Mouse (Mus musculus) cerebellum, adult 11-12 months (tissue): ENCODE results near the gene Syngr2.

Experiments
- DNase-seq: peaks from one replicate; pipeline ENCODE4 v3.0.0; 2022

The Syngr2 gene

DNA sequence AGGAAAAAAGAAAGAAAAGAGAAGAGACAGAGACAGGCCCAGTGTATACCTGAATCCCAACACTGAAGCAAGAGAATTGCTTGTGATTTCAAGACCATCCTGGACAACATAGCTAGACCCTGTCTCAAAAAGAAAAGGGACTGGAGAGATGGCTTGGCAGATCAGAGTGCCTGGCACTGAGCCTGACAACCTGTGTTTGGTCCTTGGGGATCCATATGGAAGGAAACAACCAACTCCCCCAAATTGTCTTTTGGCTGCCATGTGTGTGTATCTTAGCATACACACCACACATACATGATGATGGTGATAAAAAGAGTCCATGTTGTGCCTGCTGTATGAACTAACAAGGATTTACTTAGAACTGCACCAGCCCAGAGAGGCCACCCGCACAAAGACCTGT is 29.6 kb downstream of the Syngr2 start:
- no peak for DNase-seq

DNA sequence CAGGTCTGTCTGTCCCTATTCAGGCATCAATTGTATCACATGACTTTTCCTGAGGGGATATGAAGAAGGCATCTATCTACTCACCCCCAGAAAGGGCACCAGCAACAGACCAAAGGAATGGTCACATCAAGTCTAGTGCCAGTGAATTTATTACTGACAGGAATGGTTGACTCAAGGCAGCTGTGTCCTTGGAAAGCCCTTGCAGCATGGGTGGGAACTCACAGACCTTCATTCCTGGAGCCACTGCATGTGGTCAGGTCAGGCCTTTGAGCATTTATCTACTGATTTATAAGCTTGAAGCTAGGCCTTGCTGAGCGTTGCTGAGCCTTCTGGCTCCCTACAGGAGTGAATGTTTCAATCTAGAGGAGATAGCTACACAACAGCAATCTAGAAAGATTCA is 31.4 kb downstream of the Syngr2 start:
- DNase-seq, result no peak

GRCm38 (mm10) chr11:117843434-117843833 is 34.0 kb downstream of the Syngr2 start:
- DNase-seq, result no peak

DNA sequence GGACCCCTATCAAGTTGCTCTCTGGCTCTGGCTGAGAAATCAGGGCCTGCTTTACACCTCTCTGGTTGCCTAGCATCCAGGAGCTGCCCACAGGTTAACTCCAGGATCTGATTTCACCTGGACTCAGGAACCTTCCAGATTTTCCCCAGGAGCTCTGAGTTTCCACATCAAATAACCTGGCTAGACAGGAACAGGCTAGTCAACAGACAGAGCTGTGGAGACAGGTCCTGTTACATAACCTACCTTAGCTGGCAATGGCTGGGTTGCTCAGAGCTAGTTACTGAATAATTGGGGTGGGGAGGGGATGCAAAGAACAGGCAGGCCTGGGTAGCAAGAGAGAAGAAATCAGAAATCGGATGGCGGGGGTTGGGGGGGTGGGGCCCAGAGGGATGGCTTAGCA is 35.5 kb downstream of the Syngr2 start:
- no peak for DNase-seq

DNA sequence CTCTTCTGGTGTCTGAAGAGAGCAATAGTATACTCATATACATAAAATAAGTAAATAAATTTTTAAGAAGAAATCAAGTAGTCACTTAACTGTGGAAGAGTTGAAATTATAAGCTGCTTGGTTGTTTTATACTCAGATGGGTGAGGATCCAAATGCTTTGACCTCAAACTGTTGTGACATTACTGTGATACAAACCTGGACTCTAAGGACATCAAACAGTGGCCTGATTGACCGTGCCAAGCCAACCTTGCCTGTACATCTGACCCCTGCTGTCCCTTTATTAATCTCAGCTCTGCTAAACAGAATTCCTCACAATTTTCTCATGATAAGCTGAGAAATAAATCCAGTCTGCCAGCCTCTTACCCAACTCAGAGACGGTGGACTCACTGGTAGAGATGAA is 36.2 kb downstream of the Syngr2 start:
- no peak for DNase-seq

GRCm38 (mm10) chr11:117846640-117847039 is 37.2 kb downstream of the Syngr2 start:
- DNase-seq, result no peak

DNA sequence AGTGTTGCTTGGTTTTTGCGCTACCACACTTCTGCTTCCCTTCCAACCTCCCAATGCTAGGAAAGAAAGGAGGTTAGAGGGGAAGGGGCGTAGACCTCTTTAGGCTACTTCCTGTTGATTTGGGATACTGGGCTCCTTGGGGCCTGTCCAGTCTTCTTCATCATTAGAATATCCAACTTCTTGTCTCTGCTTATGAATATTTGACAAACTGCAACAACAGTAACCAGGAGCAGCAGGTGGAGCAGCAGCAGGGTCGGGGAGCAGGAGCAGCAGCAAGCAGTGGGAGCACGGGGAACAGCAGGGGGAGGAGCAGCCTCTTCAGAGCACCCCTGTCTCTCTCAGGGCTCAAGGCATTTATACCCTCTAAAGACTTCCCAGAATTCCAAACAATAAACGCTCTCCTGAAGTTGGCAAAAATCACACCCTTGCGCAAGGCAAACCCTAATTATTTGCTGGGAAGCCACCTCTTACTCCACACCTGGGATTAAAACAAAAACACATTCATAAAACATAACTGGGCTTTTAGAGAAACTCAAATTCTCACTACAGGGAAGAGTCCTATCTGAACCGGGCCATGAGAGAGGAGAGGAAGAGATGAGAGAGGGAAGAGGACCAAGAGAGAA is 38.2 kb downstream of the Syngr2 start:
- no peak for DNase-seq

- DNase-seq, result no peak
These were observed 39.0 kb downstream of the Syngr2 start for GRCm38 (mm10) chr11:117848271-117848984.

- peak; percentile 95 for DNase-seq
These were observed 39.7 kb downstream of the Syngr2 start, which contains the start of gene Birc5 for GRCm38 (mm10) chr11:117848985-117849671. Birc5 (plus strand) TSS chr11:117849251.

DNA sequence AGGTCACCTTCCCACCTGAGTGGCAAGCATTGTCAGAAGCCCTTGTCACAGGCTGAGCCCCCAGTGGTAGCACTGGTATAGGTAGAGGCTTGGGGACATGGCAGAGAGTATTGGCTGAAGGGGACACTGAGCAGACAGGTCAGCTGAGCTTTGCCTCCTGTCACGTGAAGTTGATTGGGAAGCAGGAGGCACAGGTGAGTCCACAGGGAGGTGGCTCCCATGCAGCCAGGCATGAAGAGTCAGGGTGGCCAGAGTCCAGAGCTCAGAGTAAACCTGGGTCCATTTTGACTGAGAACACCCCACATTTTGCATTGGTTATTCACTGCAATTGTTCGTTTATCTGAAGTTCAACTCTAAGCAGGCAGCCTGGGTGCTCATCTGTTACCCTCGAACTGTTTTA is 43.4 kb downstream of the Syngr2 start:
- no peak for DNase-seq

GRCm38 (mm10) chr11:117854241-117854640 is 44.8 kb downstream of the Syngr2 start:
- DNase-seq, result no peak

DNA sequence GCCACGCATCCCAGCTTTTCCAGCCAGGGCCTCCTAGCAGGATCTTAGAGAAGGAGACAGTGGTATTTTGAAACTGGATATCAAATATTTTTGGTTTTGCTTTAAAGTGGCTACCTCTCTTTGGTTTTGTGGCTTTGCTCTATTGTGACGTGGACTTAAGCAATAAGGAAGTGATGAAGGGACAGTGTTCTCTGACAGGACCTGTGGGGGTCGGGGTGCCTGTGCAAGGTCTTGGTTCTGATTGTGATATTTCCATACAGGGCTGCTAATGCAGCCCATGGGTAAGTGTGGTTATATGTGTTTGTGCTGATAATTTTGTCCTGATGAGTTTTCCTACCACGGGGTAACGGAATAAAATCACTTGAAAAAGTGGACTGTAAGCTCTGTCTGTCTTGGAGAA is 45.9 kb downstream of the Syngr2 start:
- no peak for DNase-seq

GRCm38 (mm10) chr11:117855975-117856374 is 46.5 kb downstream of the Syngr2 start:
- no peak for DNase-seq

- DNase-seq, result no peak
These were observed 48.0 kb downstream of the Syngr2 start for GRCm38 (mm10) chr11:117857462-117857861.

- no peak for DNase-seq
These were observed 48.9 kb downstream of the Syngr2 start for GRCm38 (mm10) chr11:117858392-117858791.

DNA sequence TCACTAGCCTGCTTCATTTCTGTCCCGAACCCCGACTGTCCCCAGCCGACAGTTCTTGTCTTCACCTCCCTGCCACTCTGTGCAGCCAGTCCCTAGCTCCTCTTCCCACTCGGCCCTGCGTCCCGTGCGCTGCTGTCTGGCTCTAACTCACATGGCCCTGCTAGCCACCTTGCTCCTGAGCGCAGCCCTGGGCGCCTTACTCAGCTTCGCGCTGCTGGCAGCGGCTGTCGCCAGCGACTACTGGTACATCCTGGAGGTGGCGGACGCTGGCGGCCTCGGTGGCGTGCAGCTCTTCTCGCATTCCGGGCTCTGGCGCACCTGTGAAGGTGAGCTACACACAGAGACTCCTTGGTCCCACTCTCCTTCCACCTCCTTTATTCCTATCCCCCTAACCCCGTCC is 51.1 kb downstream of the Syngr2 start, which contains the start of gene Tmem235:
Tmem235 (plus strand) TSS at position 152 of the 400 bp plus-strand sequence.
- no peak for DNase-seq

DNA sequence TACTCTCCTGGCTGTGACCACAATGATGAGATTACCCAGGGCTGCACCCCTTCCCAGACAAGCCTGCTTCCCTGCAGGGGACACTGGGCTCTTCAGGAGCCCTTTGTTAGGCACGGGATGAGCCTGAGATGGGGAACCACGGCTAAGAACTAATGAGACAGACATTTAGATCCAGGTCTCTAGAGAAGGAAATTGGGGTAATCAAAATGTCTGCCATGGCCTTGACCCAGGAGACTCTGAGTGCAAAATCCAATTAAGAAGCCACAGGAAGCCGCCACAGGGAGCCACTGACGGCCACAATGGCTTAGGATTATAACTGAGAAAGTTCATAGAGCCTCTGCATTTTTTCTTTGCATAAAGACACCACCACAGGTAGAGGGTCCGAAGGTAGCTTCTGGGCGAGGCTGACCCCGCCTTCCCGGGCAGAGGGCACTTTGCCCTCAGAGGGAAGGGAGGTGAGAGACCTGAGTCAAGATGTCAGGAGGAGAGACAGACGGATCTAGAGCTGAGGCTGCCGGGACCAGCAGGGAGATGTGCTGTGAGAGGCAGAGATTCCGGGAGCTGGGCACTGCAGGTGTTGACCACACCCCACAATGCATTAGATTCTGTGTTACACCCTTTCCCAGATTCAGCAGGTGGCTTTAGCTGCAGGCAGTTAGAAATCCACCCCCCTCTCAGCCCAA is 53.8 kb downstream of the Syngr2 start:
- DNase-seq, result no peak
